Mouse (Mus musculus) ES-Bruce4 (cell line): ENCODE results near the gene Adamts9. TPM values are rescaled to one million over a fixed set of nuclear protein-coding genes. Genes with fewer than 3 reads are reported as not detected.
A peak's percentile ranks its signal among the peaks of the same experiment; 100 is the strongest.

Source experiments
- H3K27ac ChIP-seq: 2 replicates; pipeline ENCODE4 v1.5.1; 2012; ENCODE audit warnings: low read length, inconsistent platforms; ENCODE audit not compliant: insufficient read depth
- H3K27me3 ChIP-seq: 2 replicates; pipeline ENCODE4 v1.6.1; 2012; ENCODE audit warnings: mild to moderate bottlenecking, low read length, inconsistent platforms; ENCODE audit not compliant: control insufficient read depth, poor library complexity, insufficient read depth, severe bottlenecking
- H3K36me3 ChIP-seq: 2 replicates; pipeline ENCODE4 v1.6.1; 2012; ENCODE audit warnings: inconsistent platforms, mild to moderate bottlenecking, low read length, moderate library complexity; ENCODE audit not compliant: control insufficient read depth, poor library complexity, insufficient read depth, severe bottlenecking
- H3K4me1 ChIP-seq: one replicate; pipeline ENCODE4 v1.8.1; 2011; ENCODE audit warnings: low read length; ENCODE audit not compliant: control insufficient read depth, insufficient read depth
- H3K4me3 ChIP-seq: 2 replicates; pipeline ENCODE4 v1.5.1; 2011; ENCODE audit warnings: low read depth, mild to moderate bottlenecking, low read length
- H3K9ac ChIP-seq: 2 replicates; pipeline ENCODE4 v1.6.1; 2012; ENCODE audit warnings: low read depth, mild to moderate bottlenecking, inconsistent platforms; ENCODE audit not compliant: poor library complexity, severe bottlenecking
- H3K9me3 ChIP-seq: replicated peaks from 2 replicates; pipeline ENCODE4 v1.6.1; 2012; ENCODE audit warnings: mild to moderate bottlenecking, low read length, inconsistent platforms; ENCODE audit not compliant: control insufficient read depth, poor library complexity, insufficient read depth, severe bottlenecking
- CTCF ChIP-seq: IDR thresholded peaks from one replicate; pipeline ENCODE4 v1.8.1; 2011; ENCODE audit warnings: low read depth, low read length
- EP300 ChIP-seq: IDR thresholded peaks from 2 replicates; pipeline ENCODE4 v1.6.1; 2011; ENCODE audit warnings: low read depth, low read length; ENCODE audit not compliant: insufficient read depth
- POLR2A ChIP-seq: IDR thresholded peaks from one replicate; pipeline ENCODE4 v1.8.1; 2011; ENCODE audit warnings: low read length; ENCODE audit not compliant: insufficient read depth
- polyA plus RNA-seq: library from polyadenylated mRNA; stranded (reverse); fragments of >200 nt; gene quantifications from 2 replicates; pipeline ENCODE4 v1.2.4, GENCODE M21; 2011; ENCODE audit warnings: low read depth; ENCODE audit not compliant: missing spikeins, insufficient read depth, insufficient read length

Adamts9 gene
- polyA plus RNA-seq, 1 experiment = 8.9 TPM

- Histone ChIP-seq H3K4me1 (no peaks in the 10 kb centered on the region), H3K4me3 (no peak overlapping the region), H3K27me3 (no peaks in the 10 kb centered on the region), H3K9me3 (no peaks in the 10 kb centered on the region), H3K27ac (no peak overlapping the region), H3K36me3 (no peaks in the 10 kb centered on the region), H3K9ac (no peak overlapping the region)
- no peak for TF ChIP-seq CTCF
- no peak for TF ChIP-seq POLR2A
- no peak for TF ChIP-seq EP300
Measured at GRCm38 (mm10) chr6:92831106-92831505, 112.2 kb downstream of the Adamts9 start.

- Histone ChIP-seq H3K4me1 (no peaks in the 10 kb centered on the region), H3K9ac (no peak overlapping the region), H3K36me3 (no peaks in the 10 kb centered on the region), H3K27me3 (no peaks in the 10 kb centered on the region), H3K9me3 (no peaks in the 10 kb centered on the region), H3K27ac (no peak overlapping the region), H3K4me3 (no peak overlapping the region)
- TF ChIP-seq EP300 = no peak
- no peak for TF ChIP-seq CTCF
- no peak for TF ChIP-seq POLR2A
Measured at GRCm38 (mm10) chr6:92829148-92829547, 114.1 kb downstream of the Adamts9 start.

DNA sequence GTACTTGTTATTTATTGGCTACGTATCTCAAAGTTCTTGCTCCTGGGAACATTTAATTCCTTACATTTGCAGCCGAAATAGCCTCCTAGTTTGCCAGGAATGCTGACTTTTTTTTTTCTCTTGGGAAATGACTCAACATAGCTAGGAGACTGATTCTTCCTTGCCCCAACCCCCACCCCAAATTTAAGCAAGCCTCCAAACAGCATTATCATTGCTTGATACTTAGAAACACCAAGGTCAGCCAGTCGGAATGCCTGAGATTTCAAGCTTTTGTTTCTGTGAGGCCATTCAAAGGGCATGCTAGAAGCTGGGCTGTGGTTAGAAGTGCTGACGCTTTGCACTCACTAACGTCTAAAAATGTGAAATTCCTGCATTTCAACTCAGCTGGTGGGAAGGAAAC, 115.9 kb downstream of the Adamts9 start:
- H3K9me3 ChIP-seq = no peaks in the 10 kb centered on the region
- no peak overlapping the region for H3K4me3 ChIP-seq
- H3K4me1 ChIP-seq = no peaks in the 10 kb centered on the region
- peak overlapping the region; percentile 69 for H3K27ac ChIP-seq
- H3K27me3 ChIP-seq = no peaks in the 10 kb centered on the region
- H3K9ac ChIP-seq = no peak overlapping the region
- H3K36me3 ChIP-seq = no peaks in the 10 kb centered on the region
- no peak for TF ChIP-seq CTCF
- no peak for TF ChIP-seq POLR2A
- TF ChIP-seq EP300 = no peak

DNA sequence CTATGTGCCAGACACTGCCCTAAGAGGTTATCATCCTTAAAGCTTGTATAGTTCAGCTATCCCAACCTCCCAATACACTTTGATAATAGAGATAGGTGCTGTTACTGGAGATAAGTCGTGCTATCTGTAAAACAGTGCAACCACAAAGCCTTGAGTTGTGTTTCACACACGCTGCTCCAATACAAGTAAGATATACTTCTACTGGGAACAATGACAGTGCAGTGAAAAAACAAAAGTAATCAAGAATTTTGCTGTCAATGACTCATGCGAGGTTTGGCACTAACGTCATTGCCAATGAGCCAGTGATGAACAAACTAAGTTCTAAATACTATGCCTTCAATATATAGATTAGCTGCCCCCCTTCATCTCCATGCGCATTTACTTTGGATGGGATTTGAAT, 116.7 kb downstream of the Adamts9 start:
- no peak overlapping the region for H3K9ac ChIP-seq
- H3K4me1 ChIP-seq = no peaks in the 10 kb centered on the region
- H3K27me3 ChIP-seq = no peaks in the 10 kb centered on the region
- no peak for TF ChIP-seq CTCF
- no peak for TF ChIP-seq POLR2A
- TF ChIP-seq EP300 = no peak
- no peak overlapping the region for H3K4me3 ChIP-seq
- H3K27ac ChIP-seq = no peak overlapping the region
- H3K9me3 ChIP-seq = no peaks in the 10 kb centered on the region
- H3K36me3 ChIP-seq = no peaks in the 10 kb centered on the region

DNA sequence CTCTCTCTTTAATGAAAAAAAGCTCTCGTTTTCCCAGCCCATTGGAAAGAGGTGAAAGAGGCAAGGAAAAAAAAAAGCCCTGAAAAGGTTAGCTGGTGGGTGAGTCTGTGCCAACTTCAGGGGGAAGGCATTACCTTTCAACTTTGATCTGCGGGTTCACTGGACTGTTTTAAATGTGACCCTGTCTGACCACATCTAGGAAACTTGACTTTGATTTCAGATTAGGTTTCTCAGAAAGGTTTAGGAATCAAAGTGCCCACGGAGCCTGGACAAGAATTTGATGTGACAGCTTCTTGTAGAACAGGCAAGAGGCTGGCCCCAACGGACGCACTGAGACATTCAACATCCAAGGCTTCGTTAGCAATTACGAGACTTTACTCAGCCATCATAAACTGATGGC, 119.3 kb downstream of the Adamts9 start:
- no peaks in the 10 kb centered on the region for H3K36me3 ChIP-seq
- no peak overlapping the region for H3K4me3 ChIP-seq
- H3K4me1 ChIP-seq = no peaks in the 10 kb centered on the region
- no peak overlapping the region for H3K9ac ChIP-seq
- no peaks in the 10 kb centered on the region for H3K9me3 ChIP-seq
- H3K27ac ChIP-seq = no peak overlapping the region
- TF ChIP-seq CTCF (no peak), POLR2A (no peak), EP300 (no peak)
- H3K27me3 ChIP-seq = no peaks in the 10 kb centered on the region

DNA sequence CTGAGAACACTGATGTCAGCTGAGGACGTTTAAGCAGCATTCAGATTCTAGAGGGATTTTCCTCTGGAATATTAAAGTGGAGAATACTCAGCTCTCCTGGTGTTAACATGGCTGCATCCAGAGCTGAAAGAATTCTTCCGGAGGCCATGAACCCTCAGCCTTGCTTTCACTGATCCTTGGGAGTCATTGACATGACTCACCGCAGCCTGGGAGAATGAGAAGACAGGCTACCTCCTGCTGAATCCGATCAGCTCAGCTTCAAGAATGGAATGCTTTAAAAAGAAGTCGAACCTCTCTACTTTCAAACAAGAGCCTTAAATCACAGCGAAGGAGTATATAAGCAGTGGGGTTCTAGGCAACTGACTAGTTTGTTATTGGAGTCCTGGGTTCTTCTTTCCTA, 121.3 kb downstream of the Adamts9 start:
- H3K27me3 ChIP-seq = no peaks in the 10 kb centered on the region
- no peak overlapping the region for H3K4me3 ChIP-seq
- H3K27ac ChIP-seq = no peak overlapping the region
- H3K9ac ChIP-seq = no peak overlapping the region
- TF ChIP-seq POLR2A (no peak), EP300 (no peak), CTCF (no peak)
- H3K36me3 ChIP-seq = no peaks in the 10 kb centered on the region
- no peaks in the 10 kb centered on the region for H3K4me1 ChIP-seq
- no peaks in the 10 kb centered on the region for H3K9me3 ChIP-seq
